Mouse (Mus musculus) erythroblast, adult 5-6 weeks (primary cell): ENCODE measurements around the gene Cfap74. TPM values are rescaled to one million over a fixed set of nuclear protein-coding genes. Genes with fewer than 3 reads are reported as not detected.

Experiments
- ATAC-seq: replicated peaks from 2 replicates; pipeline ENCODE4 v1.8.0; 2016; ENCODE audit warnings: moderate number of reproducible peaks, mild to moderate bottlenecking, moderate TSS enrichment, inconsistent platforms; ENCODE audit not compliant: poor library complexity, low FRiP score, severe bottlenecking
- total RNA-seq, 2 experiments: library from RNA; stranded (forward) in 1 of 2; stranded (reverse) in 1 of 2; fragments of 150-400 nt in 1 of 2; fragments of 200-764, 138-1000 nt in 1 of 2; gene quantifications; 2 replicates each; pipeline versions ENCODE4 v1.2.3 to v1.2.4; 2015 to 2017; ENCODE audit warnings: low replicate concordance in 2 of 2

The Cfap74 gene
- total RNA-seq, 2 experiments from 2014 or later = not detected

- ATAC-seq = no peak
These were observed 81.5 kb downstream of the Cfap74 start for GRCm38 (mm10) chr4:155490456-155490855.

GRCm38 (mm10) chr4:155490990-155491504 is 82.1 kb downstream of the Cfap74 start, which contains the start of gene Gnb1:
Gene Gnb1 (plus strand): TSS chr4:155491361.
- ATAC-seq = peak; percentile 59; the same call in 1 of the 2 replicates

- no peak for ATAC-seq
These were observed 82.6 kb downstream of the Cfap74 start for GRCm38 (mm10) chr4:155491529-155492130.

GRCm38 (mm10) chr4:155492131-155492633 is 83.2 kb downstream of the Cfap74 start:
- ATAC-seq = peak; percentile 49

- no peak for ATAC-seq
These were observed 85.9 kb downstream of the Cfap74 start for GRCm38 (mm10) chr4:155494891-155495290.

GRCm38 (mm10) chr4:155497963-155498362 is 89.0 kb downstream of the Cfap74 start:
- ATAC-seq = no peak

GRCm38 (mm10) chr4:155501126-155501525 is 92.1 kb downstream of the Cfap74 start:
- ATAC-seq = no peak

GRCm38 (mm10) chr4:155505067-155505466 is 96.1 kb downstream of the Cfap74 start:
- ATAC-seq = no peak

- no peak for ATAC-seq
These were observed 96.8 kb downstream of the Cfap74 start for GRCm38 (mm10) chr4:155505671-155506295.

- no peak for ATAC-seq
These were observed 99.6 kb downstream of the Cfap74 start for GRCm38 (mm10) chr4:155508614-155509013.

- ATAC-seq = no peak
These were observed 102.0 kb downstream of the Cfap74 start for GRCm38 (mm10) chr4:155510981-155511380.

- no peak for ATAC-seq
These were observed 105.8 kb downstream of the Cfap74 start for GRCm38 (mm10) chr4:155514810-155515209.

Other genes with a start within 250 kb of the Cfap74 start
- gene Ski, start 186.6 kb upstream of the Cfap74 start, total RNA-seq (2015; ENCODE audit: low replicate concordance) = 8.8 and 10.8 TPM in 2 replicates
- 2.8 and 3.4 TPM in 2 replicates for gene Ski, start 186.6 kb upstream of the Cfap74 start, total RNA-seq (2017; ENCODE audit: low replicate concordance)
- 5.4 and 8.1 TPM in 2 replicates for gene Faap20, start 159.4 kb upstream of the Cfap74 start, total RNA-seq (2015; ENCODE audit: low replicate concordance)
- gene Faap20, start 159.4 kb upstream of the Cfap74 start, total RNA-seq (2017; ENCODE audit: low replicate concordance) = 2.9 and 3.5 TPM in 2 replicates
- 1.9 TPM in 1 of 2 replicates, not detected in the other for gene Prkcz, start 47.8 kb upstream of the Cfap74 start, total RNA-seq (2015; ENCODE audit: low replicate concordance)
- gene Prkcz, start 47.8 kb upstream of the Cfap74 start, total RNA-seq (2017; ENCODE audit: low replicate concordance) = not detected in 2 replicates
- not detected in 2 replicates for gene Gabrd, start 11.1 kb upstream of the Cfap74 start, total RNA-seq (2015; ENCODE audit: low replicate concordance)
- not detected in 2 replicates for gene Gabrd, start 11.1 kb upstream of the Cfap74 start, total RNA-seq (2017; ENCODE audit: low replicate concordance)
- gene Tmem52, start 59.9 kb downstream of the Cfap74 start, total RNA-seq (2015; ENCODE audit: low replicate concordance) = not detected in 2 replicates
- not detected in 2 replicates for gene Tmem52, start 59.9 kb downstream of the Cfap74 start, total RNA-seq (2017; ENCODE audit: low replicate concordance)
- 42.4 and 62.8 TPM in 2 replicates for gene Gnb1, start 82.2 kb downstream of the Cfap74 start, total RNA-seq (2015; ENCODE audit: low replicate concordance)
- 18.8 and 34.2 TPM in 2 replicates for gene Gnb1, start 82.2 kb downstream of the Cfap74 start, total RNA-seq (2017; ENCODE audit: low replicate concordance)
- gene Nadk, start 153.2 kb downstream of the Cfap74 start, total RNA-seq (2015; ENCODE audit: low replicate concordance) = 42.3 and 46.2 TPM in 2 replicates
- 27.5 and 27.6 TPM in 2 replicates for gene Nadk, start 153.2 kb downstream of the Cfap74 start, total RNA-seq (2017; ENCODE audit: low replicate concordance)
- 10.4 and 13.8 TPM in 2 replicates for gene Slc35e2, start 192.2 kb downstream of the Cfap74 start, total RNA-seq (2015; ENCODE audit: low replicate concordance)
- 7.6 and 13.2 TPM in 2 replicates for gene Slc35e2, start 192.2 kb downstream of the Cfap74 start, total RNA-seq (2017; ENCODE audit: low replicate concordance)
- gene Cdk11b, start 215.7 kb downstream of the Cfap74 start, total RNA-seq (2015; ENCODE audit: low replicate concordance) = 23.0 and 24.8 TPM in 2 replicates
- gene Cdk11b, start 215.7 kb downstream of the Cfap74 start, total RNA-seq (2017; ENCODE audit: low replicate concordance) = 20.7 and 51.7 TPM in 2 replicates
- not detected in 2 replicates for gene Gm10563, start 236.2 kb downstream of the Cfap74 start, total RNA-seq (2015; ENCODE audit: low replicate concordance)
- gene Gm10563, start 236.2 kb downstream of the Cfap74 start, total RNA-seq (2017; ENCODE audit: low replicate concordance) = not detected in 2 replicates
- gene Mmp23, start 244.2 kb downstream of the Cfap74 start, total RNA-seq (2015; ENCODE audit: low replicate concordance) = 1.9 TPM in 1 of 2 replicates, not detected in the other
- gene Mmp23, start 244.2 kb downstream of the Cfap74 start, total RNA-seq (2017; ENCODE audit: low replicate concordance) = not detected in 2 replicates